Mouse (Mus musculus) layer of hippocampus, postnatal 25 days (tissue): ENCODE measurements around the gene Col11a2. TPM values are rescaled to one million over a fixed set of nuclear protein-coding genes. Genes with fewer than 3 reads are reported as not detected.

Source experiments
- DNase-seq, 2 experiments: peaks; one replicate each; pipeline ENCODE4 v3.0.0; 2022; ENCODE audit warnings: mixed read lengths in 2 of 2, low spot score in 1 of 2; ENCODE audit errors: extremely low spot score in 1 of 2
- total RNA-seq, 2 experiments: library from RNA; stranded (reverse); gene quantifications; 2 replicates each; pipeline ENCODE4 v1.2.3; 2021

The Col11a2 gene
- total RNA-seq, 2 experiments from 2014 or later: 23.5 to 25.3 TPM

DNA sequence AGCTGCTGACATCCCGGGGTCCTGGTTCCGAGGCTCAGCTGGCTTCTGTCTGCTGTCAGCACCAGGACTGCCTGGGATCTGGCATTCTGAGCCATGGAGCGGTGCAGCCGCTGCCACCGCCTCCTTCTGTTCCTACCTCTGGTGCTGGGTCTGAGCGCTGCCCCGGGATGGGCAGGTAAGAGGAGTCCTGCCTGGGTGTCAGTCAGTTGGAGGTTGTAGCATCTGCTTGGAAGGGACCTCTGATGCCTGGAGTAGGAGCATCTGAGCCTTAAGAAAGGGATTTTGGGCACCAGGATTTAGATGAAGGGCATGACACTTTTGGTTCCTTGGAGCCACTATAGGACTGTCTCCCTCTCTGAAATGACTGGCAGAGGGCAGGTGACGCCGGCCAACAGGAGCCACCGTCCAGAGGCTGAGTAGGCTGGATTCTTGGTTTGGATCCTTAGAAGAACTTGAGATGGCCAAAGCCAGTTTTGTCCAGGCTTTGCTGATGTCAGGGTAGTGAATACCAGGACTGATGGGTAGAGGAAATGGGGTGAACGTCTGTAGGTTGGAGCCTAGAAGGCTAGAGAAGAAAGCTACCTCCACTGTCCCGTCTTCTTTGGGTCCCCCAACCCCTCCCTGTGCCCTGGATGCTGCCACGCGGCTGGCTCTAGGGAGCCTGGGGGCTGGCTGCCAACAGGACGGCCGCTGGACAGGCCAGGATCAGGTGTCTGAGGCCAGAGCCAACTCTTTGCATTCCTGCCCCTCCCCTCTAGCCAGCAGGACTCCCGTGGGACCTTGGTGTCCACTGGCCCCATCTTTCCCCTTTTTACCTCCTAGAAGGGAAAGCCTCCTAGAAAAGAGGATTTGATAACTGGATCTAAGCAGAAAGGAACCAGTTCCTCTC is 569 bp downstream of the Col11a2 start:
- DNase-seq: no peak

- no peak for DNase-seq
These were observed 6.7 kb downstream of the Col11a2 start for GRCm38 (mm10) chr17:34045941-34046340.

DNA sequence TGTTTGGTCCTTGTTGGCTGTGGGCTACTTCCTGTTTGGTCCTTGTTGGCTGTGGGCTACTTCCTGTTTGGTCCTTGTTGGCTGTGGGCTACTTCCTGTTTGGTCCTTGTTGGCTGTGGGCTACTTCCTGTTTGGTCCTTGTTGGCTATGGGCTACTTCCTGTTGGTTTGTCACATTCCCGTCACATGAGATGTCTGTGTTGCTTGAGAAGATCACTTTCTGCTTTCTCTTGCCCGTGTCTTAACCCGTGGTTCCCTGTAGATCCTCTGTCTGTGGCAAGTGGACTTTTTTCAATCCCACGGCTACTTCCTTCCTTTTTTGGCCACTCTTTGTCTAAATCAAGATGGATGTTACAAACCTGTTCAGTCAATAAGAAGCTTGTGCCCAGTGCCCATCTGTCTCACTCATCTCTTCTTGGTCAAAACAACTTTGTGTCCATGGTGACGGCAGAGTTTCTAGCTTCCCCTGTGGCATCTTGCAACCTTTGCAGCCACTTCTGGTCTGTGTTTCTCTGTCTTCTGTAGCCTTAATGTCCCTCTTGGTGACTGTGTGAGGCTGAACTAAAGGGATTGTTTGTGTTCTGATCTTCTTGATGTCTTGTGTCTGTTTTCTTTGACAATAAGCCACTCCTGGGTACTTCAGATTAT is 8.3 kb downstream of the Col11a2 start:
- DNase-seq: no peak

- DNase-seq: no peak
These were observed 18.0 kb downstream of the Col11a2 start for GRCm38 (mm10) chr17:34057224-34057623.

DNA sequence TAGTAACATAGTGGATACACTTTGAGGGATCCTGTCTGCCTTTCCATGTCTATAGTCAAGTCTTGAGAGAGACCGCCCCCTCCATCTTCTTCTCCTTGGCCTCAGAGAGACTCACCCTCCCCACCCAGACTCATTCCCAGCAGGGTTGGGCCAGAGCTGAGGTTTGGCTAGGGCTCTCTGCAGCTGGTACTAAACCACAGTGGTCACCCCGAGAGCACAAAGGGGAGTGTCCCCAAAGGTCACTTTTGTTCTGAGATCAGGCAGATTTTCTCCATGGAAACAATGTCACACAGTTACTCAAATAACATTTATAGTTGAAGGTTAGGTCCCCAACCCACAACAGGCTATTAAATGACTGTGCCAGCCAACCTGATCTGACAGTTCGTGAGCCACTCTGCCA is 29.6 kb downstream of the Col11a2 start:
- no peak for DNase-seq

DNA sequence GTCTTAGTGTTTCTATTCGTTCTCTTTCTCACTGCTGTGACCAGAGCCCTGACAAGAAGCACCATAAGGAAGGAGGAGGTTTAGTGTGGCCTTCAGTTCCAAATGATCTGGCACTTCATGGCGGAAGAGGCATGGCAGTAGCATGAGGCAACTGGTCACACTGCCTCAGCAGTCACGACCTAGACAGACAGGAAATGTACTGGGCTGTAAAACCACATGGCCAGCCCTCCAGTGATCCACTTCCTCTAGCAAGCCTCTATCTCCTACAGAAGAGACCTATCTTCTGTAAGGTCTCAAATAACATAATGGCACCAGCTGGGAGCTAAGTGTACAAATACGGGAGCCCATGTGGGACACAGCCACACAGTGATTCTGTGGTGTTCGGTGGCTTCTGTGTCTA is 32.9 kb downstream of the Col11a2 start:
- DNase-seq: no peak

GRCm38 (mm10) chr17:34075271-34075670 is 36.0 kb downstream of the Col11a2 start:
- peak; percentile 48 to 90 for DNase-seq

GRCm38 (mm10) chr17:34077549-34077948 is 38.3 kb downstream of the Col11a2 start:
- peak; percentile 48 to 79 for DNase-seq

DNA sequence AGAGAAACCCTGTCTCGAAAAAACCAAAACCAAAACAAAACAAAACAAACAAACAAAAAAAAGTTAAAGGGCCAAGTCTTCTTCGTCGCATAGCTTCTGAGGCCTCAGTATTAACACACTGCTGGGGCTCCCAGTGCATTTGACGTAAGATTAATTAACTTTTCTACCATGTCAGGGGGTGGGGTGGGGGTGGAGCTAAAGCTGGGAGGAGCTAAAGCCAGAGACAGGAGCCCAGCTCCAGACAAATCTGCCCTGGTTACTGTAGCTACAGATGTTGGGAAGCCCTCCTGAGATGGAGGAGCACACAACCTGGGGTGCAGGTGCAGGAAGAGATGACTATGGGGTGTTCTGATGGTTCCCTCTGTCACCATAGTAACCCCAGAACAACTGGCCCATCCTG is 38.9 kb downstream of the Col11a2 start:
- DNase-seq: no peak

- no peak for DNase-seq
These were observed 39.8 kb downstream of the Col11a2 start for GRCm38 (mm10) chr17:34079002-34079401.

- DNase-seq: no peak
These were observed 40.4 kb downstream of the Col11a2 start for GRCm38 (mm10) chr17:34079621-34080020.

DNA sequence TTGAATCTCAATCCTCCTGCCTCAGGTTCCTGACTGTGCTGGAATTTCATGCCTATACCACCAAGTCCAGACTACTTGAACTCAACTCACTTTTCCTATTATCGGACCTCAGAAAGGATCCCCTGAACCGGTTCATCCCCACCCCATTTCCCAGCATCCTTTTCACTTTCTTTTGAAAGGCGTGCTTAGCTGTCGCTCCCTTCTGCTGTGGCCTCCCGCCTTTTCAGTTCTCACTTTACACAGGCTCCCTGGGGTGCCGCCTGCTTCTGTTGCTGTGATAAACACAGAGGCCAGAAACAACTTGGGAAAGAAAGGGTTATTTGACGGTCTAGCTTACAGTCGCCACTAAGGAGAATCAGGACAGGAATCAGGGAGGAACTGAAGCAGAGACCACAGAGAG is 43.9 kb downstream of the Col11a2 start:
- DNase-seq: no peak

DNA sequence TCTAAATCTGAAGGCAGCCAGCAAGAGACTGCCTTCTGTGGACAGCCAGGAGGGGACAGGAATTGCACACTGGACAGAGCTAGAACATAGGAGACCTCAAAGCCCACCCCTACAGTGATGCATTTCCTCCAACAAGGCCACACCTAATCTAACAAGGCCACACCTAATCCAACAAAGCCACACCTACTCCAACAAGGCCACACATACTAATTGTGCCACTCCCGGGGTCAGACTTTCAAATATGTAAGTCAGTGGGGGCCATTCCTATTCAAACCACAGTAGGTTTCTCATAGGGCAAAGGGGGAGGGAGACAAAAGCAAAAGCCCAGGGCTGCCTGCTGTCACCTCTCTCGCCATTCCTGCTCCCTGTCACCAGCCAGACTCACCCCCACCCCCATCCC is 48.1 kb downstream of the Col11a2 start:
- DNase-seq: no peak

- no peak for DNase-seq
These were observed 48.9 kb downstream of the Col11a2 start for GRCm38 (mm10) chr17:34088124-34088523.

DNA sequence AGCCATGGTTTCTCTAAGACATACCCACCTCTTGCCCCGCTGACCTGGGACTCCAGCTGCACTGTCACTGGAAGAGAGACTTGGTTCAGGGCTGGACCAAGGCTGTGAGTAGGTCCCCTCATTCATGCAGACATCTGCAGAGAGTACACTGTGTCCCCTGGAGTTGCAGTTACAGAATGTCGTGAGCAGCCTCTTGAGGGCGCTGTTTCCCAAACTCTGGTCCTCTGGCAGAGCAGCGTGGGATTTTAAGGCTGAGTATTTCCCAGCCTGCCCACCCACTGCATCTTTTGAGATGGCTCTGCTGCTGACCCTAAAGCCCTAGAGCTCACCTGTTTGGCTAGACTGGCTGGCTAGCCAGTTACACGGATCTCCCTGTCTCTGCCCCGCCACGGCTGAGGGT is 51.7 kb downstream of the Col11a2 start:
- peak in 1 of 2 experiments; percentile 25 for DNase-seq

DNA sequence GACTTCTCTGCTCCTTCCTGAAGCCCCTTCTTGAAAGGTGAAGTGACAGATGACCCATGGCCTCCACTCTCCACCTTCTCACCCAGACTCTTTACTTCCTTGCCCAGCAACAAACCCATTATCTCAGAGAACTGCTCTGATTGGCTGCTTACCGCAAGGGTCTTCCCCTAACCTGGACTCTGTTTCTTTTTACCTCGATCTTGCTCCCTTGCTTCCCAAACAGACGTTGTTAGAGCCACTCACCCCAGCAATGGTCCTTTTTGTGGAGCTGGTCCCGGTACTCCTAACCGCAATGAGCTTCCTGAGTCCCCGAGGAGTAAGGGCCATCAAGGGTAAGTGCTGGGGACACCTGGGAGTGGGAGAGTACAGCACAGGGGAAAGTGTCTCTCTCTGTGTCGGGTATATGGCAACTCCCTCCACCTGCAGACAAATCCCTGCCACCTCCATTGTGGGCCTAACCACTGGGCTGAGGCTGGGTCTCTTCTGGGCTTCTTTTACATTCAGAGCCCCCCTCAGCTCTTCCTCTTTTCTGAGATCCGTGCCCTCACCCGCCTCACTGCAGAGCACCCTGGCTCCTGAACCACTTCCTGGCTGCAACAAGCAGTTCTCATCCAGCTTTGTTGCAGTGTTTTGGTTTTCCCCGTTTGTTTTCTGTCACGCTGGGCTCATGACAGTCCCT is 53.1 kb downstream of the Col11a2 start, which contains the start of gene H2-Oa:
Gene H2-Oa, plus strand, starts transcription at position 144 of the 679 bp plus-strand sequence.
- no peak for DNase-seq

DNA sequence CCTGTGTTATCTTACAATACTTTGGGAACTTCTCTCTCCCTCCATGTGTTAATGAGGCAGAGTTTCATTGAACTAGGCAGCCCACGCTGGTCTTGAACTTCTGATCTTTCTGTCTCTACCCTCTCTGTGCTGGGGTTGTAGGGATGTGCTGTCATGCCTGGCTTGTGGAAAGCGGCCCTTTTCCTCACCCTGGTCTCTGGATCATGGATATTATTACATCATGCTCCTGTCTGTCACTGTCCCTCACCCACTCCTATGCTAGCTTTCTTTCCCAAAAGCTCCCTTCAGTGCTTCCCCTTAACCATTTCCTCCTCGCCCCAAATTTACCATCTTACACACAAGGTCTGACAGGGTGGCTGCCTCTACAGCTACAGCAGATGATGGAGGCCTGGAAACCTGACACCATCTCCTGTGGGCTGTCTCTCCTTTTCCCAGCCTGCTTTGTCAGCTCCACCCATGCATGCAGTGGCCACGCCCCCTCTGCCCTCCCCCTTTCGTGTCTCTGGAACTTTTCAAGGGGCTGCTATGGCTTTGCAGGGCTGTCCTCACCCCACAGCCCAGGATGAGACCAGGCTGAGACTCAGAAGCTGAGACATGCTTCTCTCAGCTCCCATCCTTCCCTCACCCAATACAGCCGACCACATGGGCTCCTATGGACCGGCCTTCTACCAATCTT is 54.1 kb downstream of the Col11a2 start:
- DNase-seq: no peak

DNA sequence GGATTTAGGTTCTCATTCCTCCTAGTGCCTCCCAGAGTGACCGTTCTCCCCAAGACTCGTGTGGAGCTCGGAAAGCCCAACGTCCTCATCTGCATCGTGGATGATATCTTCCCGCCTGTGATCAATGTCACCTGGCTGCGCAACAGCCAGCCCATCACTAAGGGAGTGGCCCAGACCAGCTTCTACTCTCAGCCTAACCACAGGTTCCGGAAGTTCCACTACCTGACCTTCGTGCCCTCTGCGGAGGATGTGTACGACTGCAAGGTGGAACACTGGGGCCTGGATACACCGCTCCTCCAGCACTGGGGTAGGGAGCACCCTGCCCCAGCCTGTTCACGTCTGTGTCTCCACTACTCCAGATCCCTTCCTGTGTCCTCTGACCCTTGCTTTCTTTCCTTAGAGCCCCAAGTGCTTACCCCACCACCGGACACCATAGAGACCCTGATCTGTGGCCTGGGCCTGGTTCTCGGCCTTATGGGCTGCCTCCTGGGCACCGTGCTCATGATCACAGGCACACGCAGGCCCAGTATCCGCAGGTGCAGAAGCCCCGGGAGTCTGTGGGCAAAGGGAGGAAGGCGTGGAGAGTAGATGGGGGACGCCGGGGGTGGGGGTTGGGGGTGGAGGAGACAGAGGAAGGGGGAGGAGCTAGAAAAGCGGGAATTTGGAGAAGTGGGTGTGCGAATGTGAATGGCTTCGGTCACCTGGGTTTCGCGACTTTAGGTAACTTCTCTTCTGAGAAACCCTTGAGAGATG is 55.2 kb downstream of the Col11a2 start:
- DNase-seq: no peak

- no peak for DNase-seq
These were observed 57.3 kb downstream of the Col11a2 start for GRCm38 (mm10) chr17:34096497-34097010.

- no peak for DNase-seq
These were observed 58.0 kb downstream of the Col11a2 start for GRCm38 (mm10) chr17:34097272-34097671.
